Mouse (Mus musculus) hindbrain, embryonic 16.5 days (tissue): ENCODE data around the gene Slc7a5. TPM values are rescaled to one million over a fixed set of nuclear protein-coding genes. Genes with fewer than 3 reads are reported as not detected.

Experiments used
- ATAC-seq: fragments of 200-750 bp; cut with Nextera tagmentation; 2 replicates; pipeline ENCODE4 v1.8.0; 2017; ENCODE audit warnings: moderate TSS enrichment, moderate library complexity
- H3K27ac ChIP-seq: fragments of 300-500 bp; sonication (generic); 2 replicates; pipeline ENCODE4 v1.5.1; 2014; ENCODE audit warnings: low read depth, mild to moderate bottlenecking, control low read depth, low read length, moderate library complexity
- H3K27me3 ChIP-seq: fragments of 300-500 bp; sonication (generic); replicated peaks from 2 replicates; pipeline ENCODE4 v1.6.1; 2014; ENCODE audit warnings: low read length; ENCODE audit not compliant: control insufficient read depth, insufficient read depth
- H3K36me3 ChIP-seq: fragments of 300-500 bp; sonication (generic); 2 replicates; pipeline ENCODE4 v1.6.1; 2014; ENCODE audit warnings: mild to moderate bottlenecking, low read length, moderate library complexity, mixed read lengths; ENCODE audit not compliant: control insufficient read depth, insufficient read depth
- H3K4me1 ChIP-seq: fragments of 300-500 bp; sonication (generic); 2 replicates; pipeline ENCODE4 v1.6.1; 2014; ENCODE audit warnings: low read depth, low read length; ENCODE audit not compliant: control insufficient read depth, insufficient read depth
- H3K4me2 ChIP-seq: fragments of 300-500 bp; sonication (generic); 2 replicates; pipeline ENCODE4 v1.6.1; 2014; ENCODE audit warnings: mild to moderate bottlenecking, low read length, control low read depth, moderate library complexity
- H3K4me3 ChIP-seq: fragments of 300-500 bp; sonication (generic); 2 replicates; pipeline ENCODE4 v1.5.1; 2014; ENCODE audit warnings: mild to moderate bottlenecking, low read length, control low read depth, moderate library complexity
- H3K9ac ChIP-seq: fragments of 300-500 bp; sonication (generic); 2 replicates; pipeline ENCODE4 v1.6.1; 2014; ENCODE audit warnings: low read depth, mild to moderate bottlenecking, control low read depth, low read length, moderate library complexity
- H3K9me3 ChIP-seq: fragments of 300-500 bp; sonication (generic); 2 replicates; pipeline ENCODE4 v1.6.1; 2014; ENCODE audit warnings: mild to moderate bottlenecking, low read length, moderate library complexity; ENCODE audit not compliant: control insufficient read depth
- WGBS: fragments of 180-500 bp; shearing (Covaris S2); extraction: QIAGEN DNeasy Blood & Tissue Kit; methylation state at CpG from one replicate; pipeline ENCODE4 v1.1.7; 2014; 5-methylcytosine and 5-hydroxymethylcytosine counted together
- polyA plus RNA-seq: library from polyadenylated mRNA; unstranded; fragments of >200 nt; fragmentation: Nextera tagmentation; extraction: Ambion mirVana; gene quantifications from 2 replicates; pipeline ENCODE4 v1.2.1, GENCODE M21; 2015

Gene Slc7a5
- polyA plus RNA-seq, 1 experiment from 2014 or later = 44.9 TPM

DNA sequence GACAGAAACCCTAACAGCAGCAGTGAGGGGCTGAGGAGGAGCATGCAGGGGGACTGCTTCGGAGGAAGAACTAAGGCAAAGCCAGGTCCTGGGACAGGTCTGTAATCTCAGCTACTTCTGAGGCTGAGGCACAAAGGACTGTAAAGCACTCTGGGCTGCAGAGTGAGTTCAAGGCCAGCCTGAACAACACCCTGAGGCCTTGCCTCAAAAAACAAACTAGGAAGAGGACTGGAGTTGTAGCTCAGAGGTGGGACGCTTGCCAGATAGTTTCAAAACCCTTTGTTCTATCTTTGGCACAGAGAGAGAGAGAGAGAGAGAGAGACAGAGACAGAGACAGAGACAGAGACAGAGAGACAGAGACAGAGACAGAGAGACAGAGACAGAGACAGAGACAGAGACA lies 53.9 kb downstream of the Slc7a5 start:
- WGBS = 90% methylated on average over 2 of the region's 2 CpGs

DNA sequence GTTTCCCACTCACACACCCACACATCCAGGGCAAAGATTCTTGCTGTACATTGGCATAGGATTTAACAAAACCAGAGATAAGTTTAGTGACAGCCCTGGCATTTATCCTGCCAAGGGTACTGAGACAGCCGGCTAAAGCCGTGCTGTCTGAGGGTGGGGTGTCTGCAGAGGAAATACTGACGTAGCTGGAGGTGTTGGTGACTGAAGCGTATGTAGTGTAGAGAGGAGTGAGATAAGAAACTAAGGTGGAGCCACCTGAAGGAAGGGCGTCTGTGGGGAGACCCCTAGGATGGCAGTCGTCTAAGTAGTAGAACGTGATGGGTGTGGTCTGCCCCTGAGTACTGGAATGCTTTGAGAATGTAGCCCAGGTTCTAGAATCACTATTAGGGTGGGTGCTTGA lies 55.0 kb downstream of the Slc7a5 start:
- H3K27me3 ChIP-seq = peaks cover 6% of the 10 kb centered on the region; the same call in 1 of the 2 replicates
- H3K36me3 ChIP-seq = no peaks in the 10 kb centered on the region
- H3K4me2 ChIP-seq = no peak overlapping the region
- no peak for ATAC-seq
- peaks cover 11% of the 10 kb centered on the region for H3K4me1 ChIP-seq
- no peaks in the 10 kb centered on the region for H3K9me3 ChIP-seq
- H3K4me3 ChIP-seq = no peak overlapping the region
- no peak overlapping the region for H3K27ac ChIP-seq
- H3K9ac ChIP-seq = no peak overlapping the region; the same call in 1 of the 2 replicates
- 63% methylated on average over 7 of the region's 7 CpGs for WGBS

More for the DNA sequence above, 53.9 kb downstream of the Slc7a5 start:
- Histone ChIP-seq H3K36me3 (no peaks in the 10 kb centered on the region), H3K4me3 (no peak overlapping the region), H3K4me2 (no peak overlapping the region), H3K9me3 (no peaks in the 10 kb centered on the region), H3K27me3 (0 out of 2 replicates have a peak, but pooled peaks cover 3% of the 10 kb centered on the region), H3K9ac (no peak overlapping the region), H3K4me1 (peaks cover 11% of the 10 kb centered on the region), H3K27ac (no peak overlapping the region)
- ATAC-seq = no peak

DNA sequence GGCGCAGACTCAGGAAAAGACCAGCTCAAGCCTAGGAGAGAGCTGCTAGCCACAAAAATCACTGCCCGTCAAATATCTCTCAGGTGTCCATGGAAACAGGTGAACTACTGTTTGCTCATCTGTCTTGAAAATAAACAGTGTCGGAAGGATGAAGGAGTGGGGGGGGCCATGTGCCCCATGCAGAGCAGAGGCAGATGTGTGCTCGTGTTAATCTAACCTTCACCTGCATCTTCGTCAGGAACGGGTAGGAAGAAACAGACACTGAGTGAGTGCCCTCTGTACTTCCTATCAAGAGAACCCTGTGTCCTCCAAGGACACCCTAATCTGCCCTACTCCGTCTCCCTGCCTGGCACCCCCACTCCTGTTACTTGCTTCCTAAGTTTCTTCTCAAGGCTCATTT lies 55.8 kb downstream of the Slc7a5 start:
- Histone ChIP-seq H3K9ac (peak overlapping the region; percentile 57; the same call in 1 of the 2 replicates), H3K27me3 (peaks cover 6% of the 10 kb centered on the region; the same call in 1 of the 2 replicates), H3K9me3 (no peaks in the 10 kb centered on the region), H3K36me3 (no peaks in the 10 kb centered on the region), H3K4me1 (peaks cover 11% of the 10 kb centered on the region), H3K4me3 (no peak overlapping the region), H3K4me2 (no peak overlapping the region; the same call in 1 of the 2 replicates), H3K27ac (no peak overlapping the region)
- no peak for ATAC-seq
- WGBS = 48% methylated on average over 7 of the region's 7 CpGs

DNA sequence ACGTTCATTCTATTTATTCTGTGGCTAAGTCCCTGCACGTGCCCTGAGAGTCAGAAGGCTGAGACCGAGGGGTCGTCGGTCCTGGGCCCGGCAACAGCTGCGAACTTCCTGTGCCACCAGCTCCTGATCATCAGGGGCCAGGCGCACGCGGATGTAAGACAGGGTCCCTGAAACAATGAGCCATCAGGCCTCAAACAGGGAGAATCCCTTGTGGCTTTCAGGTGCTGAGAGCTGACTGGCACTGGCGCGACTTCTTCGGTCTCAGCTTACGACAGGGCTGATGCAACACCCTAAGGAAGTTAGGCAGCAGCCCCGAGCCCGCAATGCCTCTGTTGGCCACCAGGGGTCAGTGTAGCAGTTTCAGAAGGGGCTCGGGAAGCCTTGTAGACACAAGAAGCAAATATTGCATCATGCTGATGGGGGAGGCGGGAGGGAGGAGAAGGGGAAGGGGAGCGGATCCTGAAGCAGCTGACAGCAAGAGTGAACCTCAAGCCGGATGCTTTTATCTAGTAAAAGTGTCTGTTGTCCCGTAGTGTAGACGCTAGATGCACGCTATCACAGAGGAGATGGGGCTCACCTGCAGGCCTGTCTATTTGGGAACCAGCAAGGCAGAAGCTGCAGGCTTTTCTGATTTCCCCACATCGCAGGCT lies 56.5 kb downstream of the Slc7a5 start:
- peaks cover 11% of the 10 kb centered on the region for H3K4me1 ChIP-seq
- peak overlapping the region; percentile 62 for H3K9ac ChIP-seq
- 4% methylated on average over 24 of the region's 24 CpGs for WGBS
- H3K9me3 ChIP-seq = no peaks in the 10 kb centered on the region
- H3K27me3 ChIP-seq = peaks cover 6% of the 10 kb centered on the region; the same call in 1 of the 2 replicates
- H3K4me2 ChIP-seq = peak overlapping the region; percentile 55
- no peak overlapping the region for H3K27ac ChIP-seq
- H3K4me3 ChIP-seq = peak overlapping the region; percentile 23; the same call in 1 of the 2 replicates
- no peaks in the 10 kb centered on the region for H3K36me3 ChIP-seq
- peak; percentile 88 for ATAC-seq

DNA sequence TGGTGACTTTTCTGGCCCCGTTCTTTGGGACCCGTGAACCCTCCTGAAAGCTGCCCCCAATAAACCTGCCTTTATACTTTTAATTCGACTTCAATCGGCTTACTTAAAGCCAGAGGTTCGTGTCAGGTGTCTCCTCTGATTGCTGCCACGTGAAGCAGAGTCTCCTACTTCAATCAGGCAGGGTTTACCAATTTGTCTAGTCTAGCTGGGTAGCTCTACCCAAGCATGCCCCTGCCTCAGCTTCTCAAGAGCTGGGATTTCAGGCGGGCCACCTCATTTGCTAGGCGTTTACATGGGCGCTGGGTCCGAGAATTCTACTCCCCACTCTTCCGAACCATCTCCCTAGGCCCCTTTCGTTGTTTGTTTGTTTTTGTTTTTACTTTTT lies 57.1 kb downstream of the Slc7a5 start:
- Histone ChIP-seq H3K36me3 (no peaks in the 10 kb centered on the region), H3K9me3 (no peaks in the 10 kb centered on the region), H3K4me2 (peak overlapping the region; percentile 55), H3K4me1 (peaks cover 11% of the 10 kb centered on the region), H3K27ac (no peak overlapping the region), H3K9ac (no peak overlapping the region), H3K27me3 (peaks cover 6% of the 10 kb centered on the region; the same call in 1 of the 2 replicates), H3K4me3 (no peak overlapping the region)
- no peak for ATAC-seq
- WGBS = 35% methylated on average over 12 of the region's 12 CpGs

DNA sequence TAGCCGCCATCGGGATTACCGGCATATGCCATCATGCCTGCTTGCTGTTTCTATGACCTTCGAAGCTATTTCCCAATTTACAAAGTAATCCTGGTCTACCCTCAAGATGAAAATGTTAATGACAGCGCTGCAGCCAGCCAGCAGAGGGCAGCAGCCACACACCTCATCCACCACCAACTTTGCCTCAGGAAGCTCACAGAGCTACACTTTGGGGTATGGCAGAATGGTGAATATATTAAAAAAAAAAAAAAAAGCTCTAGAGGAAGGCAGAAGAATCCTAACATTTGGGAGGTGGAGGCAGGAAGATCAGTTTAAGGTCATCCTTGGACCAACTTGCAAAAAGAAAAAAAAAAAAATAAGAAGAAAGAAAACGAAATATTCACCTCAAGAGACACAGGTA lies 57.5 kb downstream of the Slc7a5 start:
- no peak overlapping the region for H3K4me2 ChIP-seq
- H3K27me3 ChIP-seq = peaks cover 6% of the 10 kb centered on the region; the same call in 1 of the 2 replicates
- H3K9me3 ChIP-seq = no peaks in the 10 kb centered on the region
- peaks cover 11% of the 10 kb centered on the region for H3K4me1 ChIP-seq
- 17% methylated on average over 6 of the region's 6 CpGs for WGBS
- peak; percentile 43; the same call in 1 of the 2 replicates for ATAC-seq
- H3K9ac ChIP-seq = no peak overlapping the region
- H3K4me3 ChIP-seq = no peak overlapping the region
- H3K36me3 ChIP-seq = no peaks in the 10 kb centered on the region
- H3K27ac ChIP-seq = no peak overlapping the region

DNA sequence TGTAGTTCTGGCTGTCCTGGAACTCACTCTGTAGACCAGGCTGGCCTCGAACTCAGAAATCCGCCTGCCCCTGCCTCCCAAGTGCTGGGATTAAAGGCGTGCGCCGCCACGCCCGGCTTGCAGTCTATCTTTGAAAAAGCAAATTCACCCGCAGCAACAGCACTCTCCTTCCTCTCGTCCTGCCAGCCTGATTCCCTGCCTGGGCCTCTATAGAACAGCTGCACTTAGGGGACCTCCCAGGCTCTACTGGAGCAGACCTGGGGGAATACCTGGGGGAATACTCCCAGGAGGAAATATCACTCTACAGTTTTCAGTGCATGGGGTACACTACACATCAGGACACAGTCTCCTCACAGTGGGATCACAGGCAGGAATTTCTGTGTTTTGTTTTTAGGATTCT lies 58.2 kb downstream of the Slc7a5 start:
- H3K9me3 ChIP-seq = no peaks in the 10 kb centered on the region

DNA sequence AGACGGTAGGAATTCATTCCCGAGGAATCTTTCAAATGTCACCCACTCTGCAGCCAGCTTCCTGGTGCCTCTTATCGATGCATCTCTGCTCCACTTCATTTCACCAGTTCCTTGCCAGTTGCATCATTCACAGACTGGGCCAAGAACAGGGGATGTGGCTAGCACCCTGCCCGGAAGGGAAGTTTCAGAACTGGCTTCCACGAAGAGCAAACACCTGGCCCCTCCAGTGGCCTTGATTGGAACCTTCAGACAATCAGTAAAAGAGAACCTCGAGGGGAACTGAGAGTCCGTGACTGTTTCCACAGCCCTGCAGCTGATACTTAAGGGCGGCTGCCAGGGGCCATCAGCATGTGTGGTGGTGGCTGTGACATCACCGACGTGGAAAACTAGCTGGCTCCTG lies 59.0 kb downstream of the Slc7a5 start:
- Histone ChIP-seq H3K27me3 (peaks cover 6% of the 10 kb centered on the region; the same call in 1 of the 2 replicates), H3K27ac (no peak overlapping the region), H3K36me3 (no peaks in the 10 kb centered on the region), H3K9me3 (no peaks in the 10 kb centered on the region), H3K9ac (no peak overlapping the region), H3K4me1 (peaks cover 11% of the 10 kb centered on the region), H3K4me3 (no peak overlapping the region), H3K4me2 (no peak overlapping the region)
- no peak for ATAC-seq
- 71% methylated on average over 10 of the region's 10 CpGs for WGBS

More for the DNA sequence above, 58.2 kb downstream of the Slc7a5 start:
- no peak for ATAC-seq
- no peak overlapping the region for H3K4me2 ChIP-seq
- H3K9ac ChIP-seq = no peak overlapping the region
- H3K27me3 ChIP-seq = peaks cover 6% of the 10 kb centered on the region; the same call in 1 of the 2 replicates
- H3K4me1 ChIP-seq = peaks cover 11% of the 10 kb centered on the region
- no peaks in the 10 kb centered on the region for H3K36me3 ChIP-seq
- H3K4me3 ChIP-seq = no peak overlapping the region
- 77% methylated on average over 9 of the region's 9 CpGs for WGBS
- H3K27ac ChIP-seq = no peak overlapping the region

DNA sequence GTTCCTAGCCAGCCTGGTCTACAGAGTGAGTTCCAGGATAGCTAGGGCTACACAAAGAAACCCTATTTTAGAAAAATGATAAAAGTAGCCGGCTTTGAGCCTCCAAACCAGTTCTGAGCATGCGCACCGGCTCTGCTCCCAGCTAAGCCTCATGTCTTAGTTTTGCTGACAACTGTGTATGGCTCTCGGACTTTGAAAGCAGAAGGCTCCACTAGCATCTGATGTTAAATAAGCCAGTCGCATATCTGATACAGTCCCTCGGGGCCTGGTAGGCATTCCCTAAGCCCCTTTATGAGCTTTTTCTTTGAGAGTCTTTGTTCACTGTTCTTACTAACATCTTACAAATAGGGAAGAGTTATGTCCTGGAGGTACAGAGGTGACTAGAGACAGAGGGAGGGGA lies 59.5 kb downstream of the Slc7a5 start:
- Histone ChIP-seq H3K36me3 (no peaks in the 10 kb centered on the region), H3K27ac (no peak overlapping the region), H3K9ac (no peak overlapping the region), H3K4me3 (no peak overlapping the region), H3K9me3 (no peaks in the 10 kb centered on the region), H3K4me2 (no peak overlapping the region), H3K4me1 (peaks cover 11% of the 10 kb centered on the region), H3K27me3 (peaks cover 6% of the 10 kb centered on the region; the same call in 1 of the 2 replicates)
- WGBS = 68% methylated on average over 6 of the region's 6 CpGs
- no peak for ATAC-seq
